Mouse (Mus musculus): ENCODE measurements around the gene Paqr9. TPM values are rescaled to one million over a fixed set of nuclear protein-coding genes. Genes with fewer than 3 reads are reported as not detected.

Paqr9 gene
- polyA plus RNA-seq, 1 experiment from 2014 or later: 0.09 TPM

DNA sequence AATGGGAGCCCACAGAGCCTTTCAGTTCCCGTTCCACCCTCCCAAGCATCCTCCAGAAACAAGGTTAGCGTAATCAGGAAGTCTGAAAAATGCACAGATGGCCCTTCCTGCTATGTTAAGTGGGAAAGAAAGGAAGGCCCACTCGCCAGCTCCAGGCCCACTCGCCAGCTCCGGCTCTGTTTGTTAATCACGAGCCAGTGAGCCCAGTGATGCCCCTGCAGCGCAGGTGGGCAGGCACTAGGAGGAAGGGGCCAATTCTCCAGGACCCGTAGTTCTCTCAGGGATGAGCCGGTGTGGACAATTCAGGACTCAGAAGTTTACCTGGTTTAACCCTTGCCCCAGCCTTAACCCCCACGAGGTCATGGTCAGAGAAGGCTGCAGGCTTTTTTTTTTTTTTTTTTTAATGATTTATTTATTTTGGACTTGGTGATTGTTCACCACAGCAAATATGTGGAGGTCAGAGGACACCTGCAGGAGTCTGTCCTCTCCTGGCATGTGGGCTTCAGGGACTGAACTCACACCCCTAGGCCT is 7.2 kb upstream of the Paqr9 start:
- no peak; the same call in 1 of the 2 replicates for ATAC-seq (ENCODE audit: insufficient number of reproducible peaks, insufficient read depth, low FRiP score, low read depth)
- no peak overlapping the region for H3K4me2 ChIP-seq (replicated peaks; ENCODE audit: low read depth, low read length)
- no peak overlapping the region for H3K4me3 ChIP-seq (ENCODE audit: low read depth, low read length)

DNA sequence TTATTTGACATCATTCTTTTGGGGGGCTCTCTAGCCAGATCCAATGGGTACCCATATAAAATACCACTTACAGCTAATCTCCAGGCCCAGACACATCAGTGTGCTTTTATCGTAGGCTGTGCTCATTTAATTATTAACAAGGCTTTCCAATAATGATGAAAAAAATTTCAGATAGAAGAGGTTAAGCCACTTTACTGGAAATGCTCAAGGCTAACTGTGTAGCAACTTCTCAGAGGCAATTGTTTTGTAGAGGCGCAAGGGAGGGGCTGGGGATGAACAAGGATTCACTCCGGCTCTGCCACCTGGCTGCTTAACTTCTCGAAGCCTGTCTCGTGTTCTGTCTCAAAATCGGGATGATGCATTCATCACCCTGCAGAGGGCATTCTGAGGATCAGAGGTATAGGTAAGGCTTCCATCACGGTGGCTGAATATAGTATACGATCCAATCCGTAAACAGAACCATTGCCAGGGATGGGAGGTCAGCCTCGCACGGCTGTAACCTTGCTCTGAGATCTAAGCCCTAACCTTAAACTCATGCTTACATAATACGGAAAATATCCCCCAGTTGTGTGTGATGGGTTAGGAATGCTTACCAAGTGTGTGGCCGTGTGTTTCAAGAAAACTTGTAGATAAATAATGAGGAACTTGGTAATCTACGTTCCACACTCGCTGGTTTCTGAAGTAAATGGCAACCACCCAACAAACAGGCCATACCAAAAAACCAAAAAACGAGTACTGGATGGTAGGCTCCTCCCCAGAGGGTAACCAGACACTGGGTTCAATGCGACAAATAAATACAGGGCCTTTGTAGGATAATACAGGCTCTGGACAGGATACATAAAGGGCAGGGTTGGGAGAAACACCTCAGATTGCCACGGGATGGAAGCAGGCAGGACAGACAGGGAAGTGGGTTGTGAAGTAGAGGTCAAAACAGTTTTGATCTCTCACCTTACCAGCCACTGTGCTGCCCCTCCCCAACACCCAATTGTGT is 4.9 kb upstream of the Paqr9 start:
- 72% methylated on average over 18 of the region's 18 CpGs for WGBS
- Histone ChIP-seq H3K36me3 (ENCODE audit: control insufficient read depth, insufficient read depth, low read length) (no peaks in the 10 kb centered on the region), H3K27me3 (ENCODE audit: control insufficient read depth, insufficient read depth, low read length) (peaks cover 20% of the 10 kb centered on the region), H3K9ac (replicated peaks; ENCODE audit: low read depth, low read length) (no peak overlapping the region), H3K9me3 (ENCODE audit: control insufficient read depth, low read depth, low read length) (no peaks in the 10 kb centered on the region), H3K4me2 (replicated peaks; ENCODE audit: low read depth, low read length) (no peak overlapping the region), H3K4me3 (ENCODE audit: low read depth, low read length) (no peak overlapping the region), H3K4me1 (ENCODE audit: control insufficient read depth, insufficient read depth, low read length) (no peaks in the 10 kb centered on the region; the same call in 1 of the 2 replicates), H3K27ac (ENCODE audit: low read length) (no peak overlapping the region)
- ATAC-seq (ENCODE audit: insufficient number of reproducible peaks, insufficient read depth, low FRiP score, low read depth): no peak

More for the DNA sequence above, 7.2 kb upstream of the Paqr9 start:
- Histone ChIP-seq H3K27ac (ENCODE audit: low read length) (no peak overlapping the region), H3K4me1 (ENCODE audit: control insufficient read depth, insufficient read depth, low read length) (no peaks in the 10 kb centered on the region), H3K36me3 (ENCODE audit: control insufficient read depth, insufficient read depth, low read length) (no peaks in the 10 kb centered on the region), H3K9ac (replicated peaks; ENCODE audit: low read depth, low read length) (no peak overlapping the region), H3K9me3 (ENCODE audit: control insufficient read depth, low read depth, low read length) (no peaks in the 10 kb centered on the region), H3K27me3 (ENCODE audit: control insufficient read depth, insufficient read depth, low read length) (peaks cover 3% of the 10 kb centered on the region; the same call in 1 of the 2 replicates)
- 61% methylated on average over 10 of the region's 10 CpGs for WGBS

DNA sequence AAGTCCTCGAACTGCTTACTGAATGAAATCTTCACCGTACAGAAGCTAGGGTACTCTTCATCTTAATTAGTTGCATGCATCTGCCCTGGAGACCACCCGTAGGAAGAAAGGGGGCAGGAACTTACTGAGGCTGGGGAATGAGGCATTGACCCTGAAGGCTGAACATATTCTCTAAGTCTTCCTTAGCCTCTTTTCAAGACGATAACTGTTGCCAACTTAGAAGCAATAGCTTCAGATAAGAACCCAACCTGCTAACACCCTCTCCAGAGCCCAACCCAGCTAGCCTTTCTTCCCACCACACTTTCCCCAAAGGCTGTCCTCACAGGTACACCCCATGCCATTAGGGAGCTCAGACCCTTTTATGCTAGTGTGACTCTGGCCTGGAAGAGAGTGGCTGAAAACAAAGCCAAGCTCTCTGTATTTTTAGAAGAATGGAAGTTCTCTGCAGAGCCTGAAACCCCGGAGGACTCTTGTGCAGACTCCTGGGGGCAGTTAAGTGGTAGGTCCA is 4.2 kb upstream of the Paqr9 start:
- peaks cover 23% of the 10 kb centered on the region for H3K27me3 ChIP-seq (ENCODE audit: control insufficient read depth, insufficient read depth, low read length)
- peaks cover 3% of the 10 kb centered on the region for H3K4me1 ChIP-seq (ENCODE audit: control insufficient read depth, insufficient read depth, low read length)
- ATAC-seq (ENCODE audit: insufficient number of reproducible peaks, insufficient read depth, low FRiP score, low read depth): no peak
- H3K9ac ChIP-seq (replicated peaks; ENCODE audit: low read depth, low read length): no peak overlapping the region
- H3K27ac ChIP-seq (ENCODE audit: low read length): no peak overlapping the region
- 77% methylated on average over 5 of the region's 5 CpGs for WGBS
- H3K4me2 ChIP-seq (replicated peaks; ENCODE audit: low read depth, low read length): no peak overlapping the region
- no peaks in the 10 kb centered on the region for H3K9me3 ChIP-seq (ENCODE audit: control insufficient read depth, low read depth, low read length)
- H3K4me3 ChIP-seq (ENCODE audit: low read depth, low read length): no peak overlapping the region
- no peaks in the 10 kb centered on the region for H3K36me3 ChIP-seq (ENCODE audit: control insufficient read depth, insufficient read depth, low read length)

DNA sequence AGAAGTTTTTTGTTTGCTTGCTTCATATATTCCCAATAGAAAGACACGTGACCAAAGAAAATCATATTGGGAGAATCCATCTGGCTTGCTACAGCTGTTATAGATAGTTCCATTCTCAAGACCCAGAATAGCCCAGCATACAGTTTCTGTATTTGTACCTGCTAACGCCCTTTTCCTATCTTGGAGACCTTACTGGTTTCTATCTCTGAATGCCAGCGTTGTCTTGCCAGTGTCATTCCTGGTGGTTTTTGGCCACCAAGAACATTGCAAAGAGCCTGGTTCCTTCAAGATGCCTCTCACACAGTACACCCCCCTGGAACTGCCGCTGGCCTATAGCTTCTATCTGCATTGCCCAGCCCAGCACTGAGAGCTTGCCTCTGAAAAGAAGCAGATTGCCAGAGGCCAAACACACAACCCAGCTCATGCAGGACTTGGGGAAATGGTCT is 3.4 kb upstream of the Paqr9 start:
- 87% methylated on average over 4 of the region's 4 CpGs for WGBS
- Histone ChIP-seq H3K27me3 (ENCODE audit: control insufficient read depth, insufficient read depth, low read length) (peaks cover 31% of the 10 kb centered on the region), H3K4me2 (replicated peaks; ENCODE audit: low read depth, low read length) (no peak overlapping the region), H3K9me3 (ENCODE audit: control insufficient read depth, low read depth, low read length) (no peaks in the 10 kb centered on the region), H3K9ac (replicated peaks; ENCODE audit: low read depth, low read length) (no peak overlapping the region), H3K36me3 (ENCODE audit: control insufficient read depth, insufficient read depth, low read length) (no peaks in the 10 kb centered on the region), H3K27ac (ENCODE audit: low read length) (no peak overlapping the region), H3K4me1 (ENCODE audit: control insufficient read depth, insufficient read depth, low read length) (peaks cover 4% of the 10 kb centered on the region), H3K4me3 (ENCODE audit: low read depth, low read length) (no peak overlapping the region)
- ATAC-seq (ENCODE audit: insufficient number of reproducible peaks, insufficient read depth, low FRiP score, low read depth): no peak

DNA sequence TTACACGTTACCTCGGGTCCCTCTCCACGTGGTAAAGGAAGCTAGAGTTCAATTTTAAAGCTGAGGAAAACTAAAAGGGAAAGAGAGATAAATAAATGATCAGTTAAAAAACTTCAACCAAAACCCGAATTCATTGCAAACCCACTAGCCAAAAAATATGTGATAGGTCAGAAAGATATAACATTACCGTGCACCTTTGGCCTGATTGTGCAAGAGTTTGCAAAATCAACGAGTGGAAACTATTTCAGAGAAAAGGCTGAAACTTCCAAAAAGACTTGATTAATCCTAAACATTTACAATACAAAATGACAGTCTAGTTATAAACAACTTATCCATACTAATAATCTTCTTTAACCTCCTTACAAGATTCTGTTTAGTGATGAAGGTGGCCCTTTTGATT is 1.7 kb upstream of the Paqr9 start:
- Histone ChIP-seq H3K27me3 (ENCODE audit: control insufficient read depth, insufficient read depth, low read length) (peaks cover 40% of the 10 kb centered on the region), H3K4me2 (replicated peaks; ENCODE audit: low read depth, low read length) (no peak overlapping the region), H3K27ac (ENCODE audit: low read length) (no peak overlapping the region), H3K36me3 (ENCODE audit: control insufficient read depth, insufficient read depth, low read length) (no peaks in the 10 kb centered on the region), H3K4me3 (ENCODE audit: low read depth, low read length) (no peak overlapping the region), H3K9ac (replicated peaks; ENCODE audit: low read depth, low read length) (no peak overlapping the region), H3K4me1 (ENCODE audit: control insufficient read depth, insufficient read depth, low read length) (peaks cover 4% of the 10 kb centered on the region), H3K9me3 (ENCODE audit: control insufficient read depth, low read depth, low read length) (no peaks in the 10 kb centered on the region)
- ATAC-seq (ENCODE audit: insufficient number of reproducible peaks, insufficient read depth, low FRiP score, low read depth): no peak
- 58% methylated on average over 6 of the region's 6 CpGs for WGBS

DNA sequence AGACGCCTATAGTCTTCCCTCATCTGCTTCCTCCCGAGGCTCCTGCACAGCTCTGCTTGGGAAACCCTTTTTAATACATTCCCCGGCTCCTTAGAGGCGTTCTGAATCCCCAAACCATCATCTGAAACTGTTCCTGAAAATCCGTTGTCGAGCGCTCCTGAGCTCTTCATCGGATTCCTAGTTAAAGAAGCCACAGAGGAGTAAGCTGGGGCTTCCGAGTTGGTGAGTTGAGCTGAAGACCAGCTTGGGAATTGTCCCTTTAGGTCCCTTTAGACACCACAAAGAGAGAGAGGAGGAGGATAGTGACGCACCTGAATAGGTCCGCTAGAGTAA is 765 bp upstream of the Paqr9 start:
- Histone ChIP-seq H3K4me2 (replicated peaks; ENCODE audit: low read depth, low read length) (peak overlapping the region; percentile 96), H3K9ac (replicated peaks; ENCODE audit: low read depth, low read length) (no peak overlapping the region), H3K27me3 (ENCODE audit: control insufficient read depth, insufficient read depth, low read length) (peaks cover 47% of the 10 kb centered on the region), H3K36me3 (ENCODE audit: control insufficient read depth, insufficient read depth, low read length) (no peaks in the 10 kb centered on the region), H3K4me3 (ENCODE audit: low read depth, low read length) (peak overlapping the region; percentile 45; the same call in 1 of the 2 replicates), H3K27ac (ENCODE audit: low read length) (no peak overlapping the region), H3K9me3 (ENCODE audit: control insufficient read depth, low read depth, low read length) (no peaks in the 10 kb centered on the region), H3K4me1 (ENCODE audit: control insufficient read depth, insufficient read depth, low read length) (peaks cover 4% of the 10 kb centered on the region)
- WGBS: 11% methylated on average over 11 of the region's 11 CpGs
- ATAC-seq (ENCODE audit: insufficient number of reproducible peaks, insufficient read depth, low FRiP score, low read depth): no peak

DNA sequence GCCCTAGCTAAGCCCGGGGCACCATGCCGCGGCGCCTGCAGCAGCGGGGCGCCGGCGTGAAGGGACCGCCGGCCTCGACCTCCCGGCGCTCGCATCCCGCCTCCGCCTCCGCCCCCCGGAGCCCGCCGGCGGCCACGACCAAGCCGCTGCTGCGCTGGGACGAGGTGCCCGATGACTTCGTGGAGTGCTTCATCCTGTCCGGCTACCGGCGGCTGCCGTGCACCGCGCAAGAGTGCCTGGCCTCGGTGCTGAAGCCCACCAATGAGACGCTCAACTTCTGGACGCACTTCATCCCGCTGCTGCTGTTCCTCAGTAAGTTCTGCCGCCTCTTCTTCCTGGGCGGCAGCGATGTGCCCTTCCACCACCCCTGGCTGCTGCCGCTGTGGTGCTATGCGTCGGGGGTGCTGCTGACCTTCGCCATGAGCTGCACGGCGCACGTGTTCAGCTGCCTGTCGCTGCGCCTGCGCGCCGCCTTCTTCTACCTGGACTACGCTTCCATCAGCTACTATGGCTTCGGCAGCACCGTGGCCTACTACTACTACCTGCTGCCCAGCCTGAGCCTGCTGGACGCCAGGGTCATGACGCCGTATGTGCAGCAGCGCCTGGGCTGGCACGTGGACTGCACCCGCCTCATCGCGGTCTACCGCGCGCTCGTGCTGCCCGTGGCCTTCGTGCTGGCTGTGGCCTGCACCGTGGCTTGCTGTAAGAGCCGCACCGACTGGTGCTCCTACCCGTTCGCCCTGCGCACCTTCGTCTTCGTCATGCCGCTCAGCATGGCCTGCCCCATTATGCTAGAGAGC is 679 bp downstream of the Paqr9 start:
- H3K4me3 ChIP-seq (ENCODE audit: low read depth, low read length): peak overlapping the region; percentile 45
- peak overlapping the region; percentile 96 for H3K4me2 ChIP-seq (replicated peaks; ENCODE audit: low read depth, low read length)
- peak overlapping the region; percentile 21; the same call in 1 of the 2 replicates for H3K9ac ChIP-seq (replicated peaks; ENCODE audit: low read depth, low read length)
- H3K27ac ChIP-seq (ENCODE audit: low read length): no peak overlapping the region
- H3K4me1 ChIP-seq (ENCODE audit: control insufficient read depth, insufficient read depth, low read length): peaks cover 4% of the 10 kb centered on the region
- peak; percentile 38; the same call in 1 of the 2 replicates for ATAC-seq (ENCODE audit: insufficient number of reproducible peaks, insufficient read depth, low FRiP score, low read depth)
- WGBS: 13% methylated on average over 77 of the region's 78 CpGs
- H3K27me3 ChIP-seq (ENCODE audit: control insufficient read depth, insufficient read depth, low read length): peaks cover 50% of the 10 kb centered on the region
- no peaks in the 10 kb centered on the region for H3K36me3 ChIP-seq (ENCODE audit: control insufficient read depth, insufficient read depth, low read length)
- no peaks in the 10 kb centered on the region for H3K9me3 ChIP-seq (ENCODE audit: control insufficient read depth, low read depth, low read length)

DNA sequence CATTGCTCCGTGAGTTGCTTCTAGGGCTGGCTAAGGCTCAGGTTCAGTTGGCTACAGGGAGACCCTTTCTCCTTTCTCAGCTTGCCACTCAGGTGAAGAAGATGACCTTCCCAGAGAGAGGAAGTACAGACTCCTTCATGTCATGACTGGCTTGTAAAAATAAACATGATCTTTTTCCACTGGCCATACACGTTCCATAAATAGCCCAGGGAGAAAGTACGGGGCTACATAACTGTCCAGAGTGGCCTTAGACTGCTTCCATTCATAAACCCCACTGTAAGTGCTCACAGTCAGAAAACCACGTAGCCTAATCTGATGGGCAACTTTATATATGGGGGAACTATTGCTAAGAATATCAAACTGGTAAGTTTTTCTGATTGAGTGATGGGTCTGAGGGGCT is 4.6 kb downstream of the Paqr9 start:
- 60% methylated on average over 4 of the region's 4 CpGs for WGBS
- no peak overlapping the region for H3K9ac ChIP-seq (replicated peaks; ENCODE audit: low read depth, low read length)
- no peak overlapping the region for H3K4me2 ChIP-seq (replicated peaks; ENCODE audit: low read depth, low read length)
- no peaks in the 10 kb centered on the region for H3K9me3 ChIP-seq (ENCODE audit: control insufficient read depth, low read depth, low read length)
- H3K4me3 ChIP-seq (ENCODE audit: low read depth, low read length): no peak overlapping the region
- ATAC-seq (ENCODE audit: insufficient number of reproducible peaks, insufficient read depth, low FRiP score, low read depth): no peak
- H3K27ac ChIP-seq (ENCODE audit: low read length): no peak overlapping the region
- H3K27me3 ChIP-seq (ENCODE audit: control insufficient read depth, insufficient read depth, low read length): peaks cover 34% of the 10 kb centered on the region
- H3K36me3 ChIP-seq (ENCODE audit: control insufficient read depth, insufficient read depth, low read length): no peaks in the 10 kb centered on the region
- H3K4me1 ChIP-seq (ENCODE audit: control insufficient read depth, insufficient read depth, low read length): peaks cover 4% of the 10 kb centered on the region

All from stomach, embryonic 14.5 days (tissue).